Mouse (Mus musculus) forelimb bud, embryonic 11.5 days (tissue): ENCODE measurements around the gene Col27a1.

Experiments used
- DNase-seq: peaks from one replicate; pipeline ENCODE4 v3.0.0-alpha.2; 2012; ENCODE audit warnings: low read depth, low spot score

Col27a1 gene

DNA sequence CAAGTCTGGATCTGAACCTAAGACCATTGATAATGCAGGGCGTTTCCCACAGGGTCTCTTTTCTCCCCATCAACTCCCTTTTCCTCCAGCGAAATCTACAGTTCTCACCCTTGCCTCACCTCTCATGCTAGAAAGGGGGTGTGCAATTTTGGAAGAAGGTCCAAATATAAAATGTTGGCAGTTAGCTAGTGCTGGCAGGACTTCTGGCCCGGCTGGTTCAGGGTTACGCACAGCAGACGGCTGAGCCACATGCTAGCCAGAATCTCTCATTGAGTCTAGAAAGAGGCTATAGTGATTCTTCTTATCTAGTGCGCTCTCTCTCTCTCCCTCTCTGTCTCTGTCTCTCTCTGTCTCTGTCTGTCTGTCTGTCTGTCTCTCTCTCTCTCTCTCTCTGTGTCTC, 45.3 kb downstream of the Col27a1 start:
- no peak for DNase-seq

DNA sequence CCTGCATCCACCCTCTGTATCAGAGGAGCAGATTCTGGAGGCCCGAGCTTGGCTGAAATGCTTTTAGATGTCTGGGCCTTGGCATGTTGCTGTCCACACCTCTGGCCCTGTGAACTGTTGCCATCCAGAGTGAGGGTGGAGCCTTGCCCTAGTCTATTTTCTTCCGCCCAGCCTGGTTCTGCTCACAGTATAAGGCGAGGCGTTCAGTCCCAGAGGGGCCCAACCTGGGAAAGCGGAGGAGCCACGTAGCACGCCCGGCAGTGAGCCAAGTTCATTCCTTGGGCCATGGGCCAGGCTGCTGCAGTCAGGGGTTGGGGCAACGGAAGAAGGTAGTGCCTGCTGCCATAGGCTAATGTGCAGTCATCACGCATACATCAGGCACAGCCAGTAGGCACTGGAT, 46.7 kb downstream of the Col27a1 start:
- DNase-seq = no peak

DNA sequence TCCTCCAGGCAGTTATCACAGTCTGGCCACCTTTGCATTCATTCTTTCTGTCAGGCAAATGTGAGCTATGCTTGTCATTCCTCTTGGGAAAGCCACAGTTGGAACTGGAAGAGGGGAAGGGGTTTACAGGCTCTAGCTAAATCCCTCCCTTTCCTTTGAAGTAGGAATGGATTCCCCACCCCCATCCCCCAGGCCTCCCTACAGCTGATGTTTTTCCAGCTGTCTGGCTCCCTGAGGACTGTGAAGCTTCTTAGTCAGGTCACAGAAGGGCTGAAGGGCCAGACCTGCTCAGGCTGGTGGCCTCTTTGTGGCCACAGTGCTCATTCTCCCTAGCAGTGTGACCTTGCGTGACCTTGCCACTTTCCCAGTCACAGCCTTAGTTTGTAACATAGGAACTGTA, 49.1 kb downstream of the Col27a1 start:
- peak; percentile 37 for DNase-seq

DNA sequence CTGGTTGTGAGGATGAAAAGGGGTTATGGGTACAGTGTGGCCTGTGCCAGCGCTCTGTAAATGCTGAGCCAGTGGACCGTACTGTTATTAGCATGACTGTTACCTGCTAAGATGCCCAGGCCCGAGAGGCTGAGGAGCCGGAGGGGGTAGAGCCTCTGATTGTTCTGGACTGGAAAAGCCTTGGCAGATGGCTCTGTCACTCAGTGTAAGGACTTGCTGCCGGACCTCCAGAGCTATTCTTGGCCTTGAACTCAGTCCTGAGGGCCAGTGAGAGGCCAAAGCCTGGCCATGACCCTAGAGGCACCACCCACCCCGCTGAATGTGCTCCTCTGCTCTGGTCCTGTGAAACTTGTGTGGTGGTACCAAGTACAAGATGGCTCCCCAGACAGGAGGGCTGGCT, 52.5 kb downstream of the Col27a1 start:
- DNase-seq = no peak

DNA sequence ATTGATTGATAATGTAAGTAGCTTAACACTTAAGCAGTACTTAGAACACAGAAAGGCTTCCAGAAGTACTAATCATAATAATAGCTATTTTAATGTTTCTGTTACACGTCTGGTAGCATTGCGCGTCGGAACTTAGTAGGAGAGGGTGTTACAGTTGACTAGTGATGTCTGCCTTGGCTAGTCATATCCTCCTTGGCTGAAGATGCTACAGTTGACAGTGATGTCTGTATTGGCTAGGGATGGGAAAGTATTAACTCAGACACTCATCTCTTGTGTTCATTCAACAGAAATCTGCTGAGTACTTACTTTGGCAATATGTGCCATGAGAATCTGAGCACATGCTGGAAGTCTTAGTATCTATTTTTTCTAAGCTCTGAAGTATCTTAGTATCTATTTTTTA, 53.3 kb downstream of the Col27a1 start:
- DNase-seq = no peak

DNA sequence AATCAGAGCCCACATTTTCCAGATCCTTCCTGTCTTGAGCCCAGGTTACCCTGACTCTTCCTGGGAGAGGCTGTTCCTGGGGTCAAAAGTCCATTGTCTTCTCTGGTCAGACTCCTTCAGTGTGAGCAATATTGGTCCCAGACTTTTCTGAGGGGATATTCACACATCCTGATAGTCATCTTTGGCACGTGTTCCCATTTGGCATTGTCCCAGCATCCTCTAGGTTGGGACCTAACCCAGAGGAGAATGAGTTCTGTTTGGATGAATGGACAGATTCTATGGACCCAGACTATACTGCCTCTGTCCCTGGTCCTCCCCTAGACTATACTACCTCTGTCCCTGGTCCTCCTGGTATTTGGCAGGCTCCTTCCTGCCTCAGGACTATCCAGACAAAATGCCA, 53.8 kb downstream of the Col27a1 start:
- DNase-seq = no peak

DNA sequence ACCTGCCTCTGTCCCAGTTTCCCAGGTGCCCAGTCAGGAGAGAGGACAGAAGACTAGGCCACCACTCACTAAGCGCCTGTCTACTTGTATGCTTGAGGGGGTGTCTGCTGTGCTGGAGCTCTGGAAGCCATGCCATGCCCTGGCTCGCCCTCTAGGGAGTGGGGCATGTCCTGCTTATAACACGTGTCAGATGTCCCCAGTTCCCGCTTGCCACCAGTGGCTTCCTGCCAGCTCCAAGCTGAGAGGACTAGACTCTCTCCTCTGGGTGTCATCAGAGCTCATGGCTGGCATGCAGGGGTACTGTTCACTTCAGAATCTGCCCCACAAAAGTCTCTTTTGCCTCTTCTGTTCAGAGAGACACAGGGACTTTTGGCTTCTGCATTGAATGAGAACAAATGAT, 55.0 kb downstream of the Col27a1 start:
- no peak for DNase-seq

DNA sequence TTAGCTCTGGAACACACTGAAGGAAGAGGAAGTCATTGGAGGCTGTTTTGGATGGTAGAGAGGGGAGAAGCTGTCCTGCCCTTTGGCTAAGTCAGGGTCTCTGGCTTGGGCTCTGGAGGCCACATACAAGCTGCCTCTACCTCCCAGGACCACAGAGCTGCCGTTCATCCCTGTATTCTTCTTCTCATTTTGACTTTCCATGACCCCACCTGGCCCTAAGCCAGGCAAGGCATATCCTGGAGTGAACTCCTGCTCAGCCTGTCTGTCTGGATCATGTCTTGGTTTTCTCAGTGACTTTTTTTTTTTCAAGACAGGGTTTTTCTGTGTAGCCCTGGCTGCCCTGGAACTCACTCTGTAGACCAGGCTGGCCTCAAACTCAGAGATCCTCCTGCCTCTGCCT, 60.7 kb downstream of the Col27a1 start:
- DNase-seq = no peak

DNA sequence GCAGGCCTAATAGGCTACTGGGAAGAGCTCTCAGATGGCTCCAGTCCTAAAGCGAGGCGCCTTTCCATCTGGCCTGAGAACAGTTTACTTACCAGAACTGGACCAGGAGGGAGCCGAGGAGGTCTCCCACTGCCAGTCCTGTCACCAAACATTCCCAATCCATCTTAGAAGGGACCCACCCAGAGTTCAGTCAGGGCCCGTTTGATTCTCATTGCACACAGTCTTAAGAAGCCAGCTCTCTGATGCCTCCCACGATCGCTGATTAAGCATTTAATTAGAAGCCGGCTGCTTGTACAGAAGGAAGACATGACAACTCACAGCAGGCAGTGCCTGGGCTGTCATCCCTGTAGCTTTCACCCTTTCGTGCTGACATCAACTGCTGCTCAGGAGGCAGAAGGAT, 61.4 kb downstream of the Col27a1 start:
- DNase-seq = no peak

DNA sequence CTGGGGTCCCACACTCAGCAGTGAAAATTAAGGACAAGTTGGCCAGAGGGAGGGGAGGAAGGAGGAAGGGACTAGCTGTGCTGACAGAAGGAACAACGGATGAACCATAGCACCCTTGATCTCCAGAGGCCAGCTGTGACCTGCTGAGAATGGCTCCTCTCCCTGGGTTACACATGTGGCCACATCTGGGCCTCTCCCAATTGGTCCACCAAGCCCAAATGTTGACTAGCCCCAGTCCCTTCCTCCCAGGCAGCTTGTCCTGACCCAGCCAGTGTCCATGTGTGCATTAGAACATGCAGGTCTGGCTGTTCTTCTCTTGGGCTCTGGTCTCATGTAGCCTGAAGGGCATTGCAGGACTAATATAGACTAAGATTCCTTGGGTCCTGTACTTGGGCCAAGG, 62.8 kb downstream of the Col27a1 start:
- DNase-seq = no peak

DNA sequence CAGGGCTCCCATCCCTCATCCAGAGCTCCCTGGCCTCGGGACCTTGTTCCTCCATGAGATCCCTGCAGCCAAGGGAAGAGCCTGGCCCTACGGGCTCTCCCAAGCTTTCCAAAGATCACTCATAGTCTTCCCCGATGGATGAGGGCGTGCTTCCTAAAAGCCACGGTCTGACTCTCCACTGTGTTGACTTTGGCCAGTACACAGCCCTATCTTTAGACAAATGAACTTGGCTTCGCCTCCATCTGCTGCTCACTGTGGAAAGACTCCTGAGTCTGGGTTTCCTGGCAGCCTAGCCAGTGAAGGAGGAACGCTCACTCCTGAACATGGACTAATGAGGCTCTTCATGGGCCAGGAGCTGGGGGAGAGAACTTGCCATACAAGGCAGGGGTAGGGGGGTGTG, 65.0 kb downstream of the Col27a1 start:
- DNase-seq = no peak

DNA sequence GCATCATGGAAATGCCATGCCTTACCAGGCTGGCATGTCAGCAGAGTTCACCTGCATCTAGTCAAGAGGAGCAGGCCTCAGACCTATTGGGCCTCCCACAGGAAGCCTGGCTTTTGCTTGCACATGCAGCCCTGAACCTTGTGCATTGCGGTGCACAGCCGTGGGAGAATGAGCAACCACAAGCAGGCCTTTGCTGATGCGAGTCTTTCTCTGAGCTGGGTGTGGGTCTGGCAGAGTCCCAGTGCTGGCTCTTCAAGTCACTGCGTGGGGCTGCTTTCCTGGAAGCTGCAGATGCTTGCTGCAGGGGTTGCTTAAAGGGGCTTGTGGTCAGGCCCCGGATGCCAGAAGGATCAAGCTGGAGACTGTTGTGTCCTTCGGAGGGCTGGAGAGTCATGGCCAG, 67.9 kb downstream of the Col27a1 start:
- DNase-seq = no peak

DNA sequence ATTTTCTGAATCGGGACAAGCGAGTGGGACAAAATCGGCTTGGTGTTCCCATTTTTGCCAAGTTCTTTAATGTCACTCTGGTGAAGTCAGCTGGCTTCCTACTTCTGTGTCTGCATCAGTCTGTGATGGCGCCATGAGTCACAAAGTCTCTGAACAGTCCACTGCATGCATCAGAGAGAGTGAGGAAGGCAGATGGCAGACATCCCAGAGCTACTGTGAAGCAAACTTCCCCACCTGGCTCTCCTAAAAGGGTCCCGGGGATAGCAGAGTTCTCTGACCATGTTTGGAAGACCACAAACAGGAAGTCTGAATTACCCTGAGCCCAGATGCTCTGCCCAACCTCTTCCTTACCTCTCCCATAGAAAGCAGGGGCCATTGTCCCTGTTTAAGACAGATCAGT, 69.5 kb downstream of the Col27a1 start:
- no peak for DNase-seq

DNA sequence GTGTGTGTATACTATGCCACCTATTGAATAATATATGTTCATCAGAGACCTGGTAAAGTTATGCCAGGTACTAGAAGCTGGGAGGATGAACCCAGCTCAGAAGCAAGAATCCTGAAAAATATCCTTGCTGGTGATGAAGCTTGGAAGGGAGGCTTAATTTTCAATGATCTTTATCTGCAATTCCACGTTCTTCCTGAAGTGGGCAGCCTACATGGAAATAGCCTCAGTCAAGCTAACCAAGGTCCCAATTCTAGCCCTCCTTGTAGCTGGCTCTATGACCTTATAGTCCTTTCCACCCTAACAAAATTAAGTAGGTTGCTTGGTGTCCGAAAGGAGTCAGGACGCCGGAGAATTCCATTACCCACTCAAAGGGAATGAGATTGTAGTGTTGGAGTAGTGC, 72.2 kb downstream of the Col27a1 start:
- no peak for DNase-seq

DNA sequence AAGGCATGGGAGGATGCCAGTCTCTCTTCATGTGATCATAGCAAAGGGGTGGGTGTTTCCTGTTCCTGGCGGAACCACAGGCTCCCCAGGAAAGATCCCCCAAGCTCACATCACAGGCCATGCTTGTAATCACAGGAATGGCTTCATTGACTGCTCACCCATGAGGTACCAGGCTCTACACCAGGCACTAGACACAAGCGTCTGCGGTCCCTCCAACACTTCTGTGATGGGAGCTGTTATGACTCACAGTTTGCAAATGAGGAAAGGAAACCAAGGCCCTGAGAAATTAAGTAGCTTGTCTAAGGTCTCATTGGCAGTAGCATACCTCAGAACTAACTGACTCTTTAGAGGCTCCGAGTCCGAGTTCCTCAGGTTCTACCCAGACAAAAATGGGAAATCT, 74.7 kb downstream of the Col27a1 start:
- DNase-seq = no peak

DNA sequence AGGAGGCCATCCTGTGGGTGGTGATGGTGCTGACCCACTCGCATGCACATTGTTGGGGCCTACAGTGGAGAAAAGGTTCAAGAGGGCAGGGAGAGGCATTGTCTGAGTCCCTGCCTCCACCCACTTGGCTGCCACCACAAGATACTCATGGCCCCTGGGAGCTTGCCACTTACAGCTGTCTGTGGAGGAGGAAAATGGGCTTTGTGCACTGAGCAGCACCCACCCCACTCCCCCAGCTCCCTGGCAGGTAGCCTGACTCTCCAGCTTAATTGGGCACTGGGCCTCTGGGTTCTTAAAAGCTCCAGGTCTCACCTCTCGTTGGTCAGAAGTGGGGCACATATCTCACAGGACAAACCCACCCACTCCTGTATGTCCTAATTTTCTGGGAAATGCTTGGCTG, 76.3 kb downstream of the Col27a1 start:
- DNase-seq = no peak

DNA sequence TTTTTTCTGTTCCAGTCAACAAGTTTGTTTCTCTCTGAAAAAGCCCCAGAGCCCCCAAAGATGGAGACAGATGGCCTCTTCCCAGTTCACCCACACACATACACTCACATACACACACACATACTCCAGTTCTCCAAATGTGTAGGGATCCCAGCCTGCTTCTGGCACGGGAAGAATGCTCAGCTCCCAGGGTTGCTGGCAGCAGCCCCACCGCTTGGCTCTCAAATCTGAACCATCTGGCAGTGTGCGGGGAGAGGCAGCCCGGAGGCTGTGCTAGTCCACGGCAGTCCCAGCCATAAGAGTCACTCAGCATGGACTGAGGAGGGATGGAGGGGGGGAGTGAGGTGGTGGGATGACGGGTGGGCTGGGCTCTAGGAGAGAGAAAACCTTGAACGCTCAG, 77.3 kb downstream of the Col27a1 start:
- DNase-seq = peak; percentile 63

DNA sequence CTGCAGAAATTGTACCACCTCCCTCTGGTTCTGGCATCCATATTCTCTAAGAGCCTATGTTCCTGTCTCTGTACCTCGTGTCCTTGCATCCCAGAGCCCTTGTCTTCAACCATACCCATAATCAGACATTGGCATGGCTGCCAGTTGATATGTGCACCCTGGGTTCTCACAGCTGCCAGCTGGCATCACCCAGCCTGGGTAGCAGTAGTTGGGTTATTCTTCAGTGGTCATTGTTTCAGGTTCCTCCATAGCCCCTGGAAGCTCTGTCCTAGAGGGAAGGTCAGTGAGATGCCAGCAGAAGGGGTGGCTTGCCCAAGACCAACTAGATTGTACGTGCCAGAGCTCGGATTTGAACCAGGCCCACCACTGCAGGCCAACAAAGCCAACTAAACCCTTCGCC, 77.9 kb downstream of the Col27a1 start:
- DNase-seq = no peak

DNA sequence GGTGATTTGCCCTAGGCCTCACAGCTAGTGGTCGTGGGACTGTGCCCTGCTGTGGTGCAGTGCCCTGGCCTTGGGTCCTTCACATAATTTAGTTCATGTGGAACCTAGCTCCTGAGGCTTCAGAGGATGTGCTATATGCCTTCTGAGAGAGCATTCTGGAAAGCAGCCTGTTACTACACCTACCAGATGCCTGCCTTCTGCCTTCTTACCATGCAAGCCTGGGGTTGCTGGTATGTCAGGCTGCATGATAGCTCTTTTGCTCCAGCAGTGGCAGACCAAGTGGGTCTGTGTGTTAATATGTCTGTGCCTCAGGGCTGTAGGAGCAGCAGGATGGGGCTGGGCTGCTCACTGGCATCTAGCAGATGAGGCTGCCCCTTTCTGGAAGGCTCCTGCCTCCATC, 81.8 kb downstream of the Col27a1 start:
- no peak for DNase-seq

DNA sequence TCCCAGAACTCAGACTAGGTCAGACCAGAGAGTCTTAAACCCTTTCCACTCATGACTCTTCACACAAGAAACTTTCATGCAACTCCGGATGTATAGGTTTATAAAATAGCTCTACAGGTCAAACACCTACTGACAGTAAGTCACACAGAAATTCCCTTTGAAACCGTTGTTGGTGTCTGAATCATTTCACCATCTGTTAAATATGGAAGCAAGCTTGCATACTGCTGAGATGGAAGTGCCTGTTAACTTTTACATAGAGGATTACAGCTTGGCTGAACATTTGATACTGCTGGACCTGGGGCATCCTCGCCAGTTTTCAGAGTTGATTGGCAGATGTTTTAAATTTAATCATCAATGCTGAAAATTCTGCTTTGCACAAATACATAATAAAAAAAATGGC, 82.5 kb downstream of the Col27a1 start:
- no peak for DNase-seq

DNA sequence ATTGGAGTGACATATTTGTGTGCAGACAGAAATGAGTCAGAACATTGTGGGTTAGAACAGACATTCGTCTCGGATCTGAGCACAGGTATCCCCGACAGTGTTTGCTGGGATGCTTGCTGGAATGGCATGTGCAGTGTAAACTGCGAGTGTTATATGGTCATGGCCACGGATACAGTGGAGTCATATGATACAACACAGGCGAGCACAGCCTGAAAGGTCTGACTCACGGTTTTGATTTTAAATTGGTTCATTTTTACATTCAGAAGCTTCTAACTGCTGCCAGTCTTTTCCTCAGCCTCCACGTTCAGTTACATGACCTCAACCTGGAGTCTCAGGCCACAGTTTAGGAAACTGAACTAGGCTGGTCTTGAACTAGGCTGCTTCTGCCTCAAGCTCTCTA, 83.1 kb downstream of the Col27a1 start:
- no peak for DNase-seq

DNA sequence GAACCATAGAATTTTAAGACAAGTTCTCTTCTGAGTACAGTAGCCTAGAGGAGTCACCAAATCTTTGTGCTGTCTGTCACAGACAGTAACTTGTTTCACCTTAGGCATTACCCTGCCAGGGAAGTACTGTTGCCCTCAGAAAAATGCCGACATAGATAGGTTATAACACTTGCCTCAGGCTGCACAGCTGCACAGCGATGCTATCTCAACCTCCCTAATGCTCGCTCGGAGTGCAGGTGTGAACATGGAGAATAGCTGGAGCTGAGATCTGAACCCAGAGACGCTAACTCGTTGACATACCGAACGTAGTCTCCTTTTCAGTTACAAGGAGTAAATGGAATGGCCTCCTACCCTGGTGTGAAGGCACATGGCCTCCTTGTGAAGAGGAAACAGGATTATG, 84.4 kb downstream of the Col27a1 start:
- DNase-seq = no peak

DNA sequence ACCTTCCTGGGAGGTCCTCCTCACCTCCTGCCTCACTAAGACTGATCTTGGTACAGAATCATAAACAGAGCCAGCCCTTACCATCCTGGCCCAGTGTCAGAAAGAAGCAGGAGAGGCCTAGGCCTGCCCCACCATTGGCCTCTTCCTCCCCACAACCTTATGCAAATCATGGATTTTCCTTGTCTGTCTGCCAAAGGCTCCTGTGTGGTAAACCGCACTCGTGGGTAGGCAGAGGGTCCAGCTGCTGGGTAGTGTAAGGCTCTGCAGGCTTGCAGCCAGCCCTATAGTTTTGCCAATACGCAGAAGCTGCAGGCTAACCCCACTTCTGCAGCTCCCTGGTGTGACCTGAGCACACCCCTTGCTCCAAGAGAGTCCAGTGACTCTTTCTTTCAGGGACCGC, 88.8 kb downstream of the Col27a1 start:
- no peak for DNase-seq

DNA sequence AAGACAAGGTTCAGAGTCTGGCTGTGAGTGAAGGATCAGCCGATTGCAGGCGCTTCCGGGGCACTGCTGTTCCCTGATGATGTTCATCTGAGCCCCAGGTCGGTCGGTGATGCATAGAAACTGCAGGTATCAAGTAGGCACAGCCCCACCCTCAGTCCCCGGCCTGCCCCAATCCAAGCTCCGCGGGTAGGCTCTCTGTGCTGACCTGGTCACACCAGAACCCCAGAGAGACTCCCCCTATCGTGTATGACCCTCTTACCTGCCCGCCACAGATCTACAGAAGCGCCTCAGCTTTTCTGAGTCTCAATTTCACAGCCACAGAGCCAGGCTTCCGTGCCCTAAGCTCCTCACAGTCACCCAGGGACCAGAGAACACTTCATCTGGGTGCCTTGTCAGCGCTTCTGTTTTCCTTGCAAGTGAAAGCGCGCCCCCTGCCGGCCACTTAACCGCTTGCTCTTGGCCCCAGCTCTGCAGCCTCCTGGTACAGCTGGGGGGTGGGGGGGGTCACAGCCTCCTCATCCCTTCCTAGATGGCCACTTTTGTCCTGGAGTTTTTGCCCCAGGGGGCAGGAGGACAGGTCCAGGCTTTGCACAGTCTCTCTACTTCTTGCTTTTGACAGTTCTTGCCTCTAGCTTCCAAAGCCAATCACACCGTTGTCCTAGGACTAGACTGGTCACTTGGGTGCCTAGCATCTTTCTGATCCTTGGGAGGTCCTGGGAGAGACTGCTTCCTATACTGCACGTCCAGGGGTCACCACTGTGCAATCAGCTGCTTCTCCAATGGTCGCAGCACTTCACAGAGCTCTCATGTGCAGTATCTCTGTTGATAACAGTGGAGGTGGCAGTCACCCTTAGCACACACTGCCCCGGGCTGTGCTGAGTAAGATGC, 93.6 kb downstream of the Col27a1 start:
- DNase-seq = peak; percentile 77
